Mouse (Mus musculus): ENCODE results near the gene Cyp2t4. TPM values are rescaled to one million over a fixed set of nuclear protein-coding genes. Genes with fewer than 3 reads are reported as not detected.

The Cyp2t4 gene
- polyA plus RNA-seq, 1 experiment from 2014 or later: 0.09 TPM

DNA sequence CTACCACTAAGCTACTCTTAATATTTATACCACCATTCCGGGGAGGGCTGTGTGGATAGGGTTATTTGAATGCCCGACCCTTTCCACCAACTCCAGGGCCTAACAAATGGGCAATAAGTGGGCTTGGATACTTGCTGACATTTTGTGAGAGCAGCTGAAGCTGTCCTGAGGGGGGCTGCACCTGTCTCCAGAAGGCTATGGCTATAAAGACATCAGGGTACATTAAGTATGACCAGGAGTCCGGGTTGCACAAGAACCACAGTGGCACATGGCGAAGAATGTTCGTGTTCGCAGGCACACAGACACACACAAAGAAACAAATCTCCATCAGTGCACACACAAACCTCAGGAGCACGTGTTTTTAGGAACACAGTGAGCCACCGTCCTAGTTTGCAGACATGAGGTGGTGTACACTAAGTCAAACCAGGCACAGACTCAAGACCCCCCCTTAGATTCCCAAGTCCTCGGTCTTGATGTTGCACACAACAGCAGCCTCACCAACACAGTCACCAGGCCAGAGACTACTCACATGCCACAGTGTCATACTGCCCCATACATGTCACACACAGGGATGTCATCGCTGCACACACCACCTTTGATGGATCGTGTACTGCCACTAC lies 14.1 kb downstream of the Cyp2t4 start:
- DNase-seq (ENCODE audit: low spot score): no peak
- H3K9ac ChIP-seq (ENCODE audit: low read length): peak overlapping the region; percentile 30; the same call in 1 of the 2 replicates
- H3K9me3 ChIP-seq (ENCODE audit: control insufficient read depth, low read length): no peaks in the 10 kb centered on the region
- peaks cover 8% of the 10 kb centered on the region; the same call in 1 of the 2 replicates for H3K36me3 ChIP-seq (ENCODE audit: control insufficient read depth, insufficient read depth, low read length)
- peak overlapping the region; percentile 70 for H3K4me2 ChIP-seq (ENCODE audit: low read depth, severe bottlenecking)
- 81% methylated on average over 11 of the region's 11 CpGs for WGBS
- H3K4me3 ChIP-seq (ENCODE audit: low read depth, low read length): peak overlapping the region; percentile 73; the same call in 1 of the 2 replicates
- no peak for ATAC-seq (ENCODE audit: insufficient number of reproducible peaks, low FRiP score, low TSS enrichment, low read depth)
- 0 out of 2 replicates have a peak overlapping the region, but pooled peaks have one; percentile 36 for H3K27ac ChIP-seq (replicated peaks; ENCODE audit: low read depth, low read length)
- H3K4me1 ChIP-seq (ENCODE audit: control insufficient read depth, insufficient read depth, low read length): peaks cover 23% of the 10 kb centered on the region
- H3K27me3 ChIP-seq (ENCODE audit: control insufficient read depth, insufficient read depth, low read length): no peaks in the 10 kb centered on the region

- Histone ChIP-seq H3K4me3 (ENCODE audit: low read depth, low read length) (no peak overlapping the region), H3K4me1 (ENCODE audit: control insufficient read depth, insufficient read depth, low read length) (peaks cover 23% of the 10 kb centered on the region), H3K27me3 (ENCODE audit: control insufficient read depth, insufficient read depth, low read length) (no peaks in the 10 kb centered on the region), H3K27ac (replicated peaks; ENCODE audit: low read depth, low read length) (no peak overlapping the region), H3K9ac (ENCODE audit: low read length) (no peak overlapping the region), H3K36me3 (ENCODE audit: control insufficient read depth, insufficient read depth, low read length) (peaks cover 8% of the 10 kb centered on the region; the same call in 1 of the 2 replicates), H3K4me2 (ENCODE audit: low read depth, severe bottlenecking) (no peak overlapping the region), H3K9me3 (ENCODE audit: control insufficient read depth, low read length) (no peaks in the 10 kb centered on the region)
- 74% methylated on average over 5 of the region's 5 CpGs for WGBS
- ATAC-seq (ENCODE audit: insufficient number of reproducible peaks, low FRiP score, low TSS enrichment, low read depth): no peak
- DNase-seq (ENCODE audit: low spot score): no peak
Measured at GRCm38 (mm10) chr7:27168371-27168770, 14.9 kb downstream of the Cyp2t4 start.

DNA sequence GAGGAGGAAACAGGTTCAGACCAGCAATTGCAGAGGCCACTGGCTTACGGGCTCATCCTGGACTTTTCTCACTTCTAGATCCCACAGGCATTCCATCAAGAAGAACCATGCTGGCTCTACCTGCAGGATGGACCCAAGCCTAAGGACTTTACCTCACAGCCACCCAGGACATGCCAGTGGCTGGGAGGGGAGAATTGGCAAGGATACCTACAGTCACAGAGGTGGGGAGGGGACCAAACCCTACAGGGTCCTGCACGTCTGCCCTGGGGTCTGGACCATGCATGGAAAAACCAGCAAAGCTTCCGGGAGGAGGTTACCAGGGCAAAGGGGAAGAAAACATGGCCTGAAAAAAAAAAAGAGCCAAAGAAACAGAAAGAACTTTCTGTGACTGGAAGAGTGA lies 17.5 kb downstream of the Cyp2t4 start:
- Histone ChIP-seq H3K4me3 (ENCODE audit: low read depth, low read length) (no peak overlapping the region), H3K27ac (replicated peaks; ENCODE audit: low read depth, low read length) (no peak overlapping the region), H3K4me1 (ENCODE audit: control insufficient read depth, insufficient read depth, low read length) (peaks cover 4% of the 10 kb centered on the region; the same call in 1 of the 2 replicates), H3K36me3 (ENCODE audit: control insufficient read depth, insufficient read depth, low read length) (no peaks in the 10 kb centered on the region; the same call in 1 of the 2 replicates), H3K9ac (ENCODE audit: low read length) (no peak overlapping the region), H3K27me3 (ENCODE audit: control insufficient read depth, insufficient read depth, low read length) (no peaks in the 10 kb centered on the region), H3K9me3 (ENCODE audit: control insufficient read depth, low read length) (no peaks in the 10 kb centered on the region), H3K4me2 (ENCODE audit: low read depth, severe bottlenecking) (no peak overlapping the region)
- WGBS: 84% methylated on average over 3 of the region's 3 CpGs
- ATAC-seq (ENCODE audit: insufficient number of reproducible peaks, low FRiP score, low TSS enrichment, low read depth): no peak
- DNase-seq (ENCODE audit: low spot score): no peak

DNA sequence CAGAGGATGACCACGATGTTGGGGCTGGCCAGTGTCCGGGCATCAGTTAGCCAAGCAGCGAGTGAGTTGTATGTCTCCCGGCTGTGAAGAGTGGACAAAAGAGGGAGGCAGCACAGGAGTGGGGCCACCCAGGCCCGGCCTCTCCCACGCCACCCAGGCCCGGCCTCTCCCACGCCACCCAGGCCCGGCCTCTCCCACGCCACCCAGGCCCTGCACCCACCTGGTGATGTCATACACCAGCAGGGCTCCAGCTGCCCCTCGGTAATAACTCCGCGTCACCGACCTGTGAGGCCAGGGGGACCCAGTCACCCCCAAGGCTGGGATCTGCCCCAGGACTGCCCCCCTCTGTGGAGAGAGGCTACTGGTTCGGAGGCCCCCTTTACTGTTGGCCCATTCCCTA lies 21.0 kb downstream of the Cyp2t4 start:
- no peaks in the 10 kb centered on the region for H3K9me3 ChIP-seq (ENCODE audit: control insufficient read depth, low read length)
- DNase-seq (ENCODE audit: low spot score) (no peak), ATAC-seq (ENCODE audit: insufficient number of reproducible peaks, low FRiP score, low TSS enrichment, low read depth) (no peak)
- H3K27ac ChIP-seq (replicated peaks; ENCODE audit: low read depth, low read length): no peak overlapping the region
- no peak overlapping the region for H3K4me2 ChIP-seq (ENCODE audit: low read depth, severe bottlenecking)
- no peak overlapping the region for H3K9ac ChIP-seq (ENCODE audit: low read length)
- H3K4me1 ChIP-seq (ENCODE audit: control insufficient read depth, insufficient read depth, low read length): 0 out of 2 replicates have a peak, but pooled peaks cover 3% of the 10 kb centered on the region
- no peaks in the 10 kb centered on the region for H3K27me3 ChIP-seq (ENCODE audit: control insufficient read depth, insufficient read depth, low read length)
- H3K36me3 ChIP-seq (ENCODE audit: control insufficient read depth, insufficient read depth, low read length): no peaks in the 10 kb centered on the region; the same call in 1 of the 2 replicates
- WGBS: 90% methylated on average over 15 of the region's 15 CpGs
- no peak overlapping the region for H3K4me3 ChIP-seq (ENCODE audit: low read depth, low read length)

- ATAC-seq (ENCODE audit: insufficient number of reproducible peaks, low FRiP score, low TSS enrichment, low read depth) (no peak), DNase-seq (ENCODE audit: low spot score) (no peak)
- H3K36me3 ChIP-seq (ENCODE audit: control insufficient read depth, insufficient read depth, low read length): no peaks in the 10 kb centered on the region; the same call in 1 of the 2 replicates
- H3K4me1 ChIP-seq (ENCODE audit: control insufficient read depth, insufficient read depth, low read length): 0 out of 2 replicates have a peak, but pooled peaks cover 3% of the 10 kb centered on the region
- WGBS: 93% methylated on average over 7 of the region's 7 CpGs
- no peak overlapping the region for H3K4me3 ChIP-seq (ENCODE audit: low read depth, low read length)
- no peak overlapping the region for H3K9ac ChIP-seq (ENCODE audit: low read length)
- H3K4me2 ChIP-seq (ENCODE audit: low read depth, severe bottlenecking): no peak overlapping the region
- H3K27me3 ChIP-seq (ENCODE audit: control insufficient read depth, insufficient read depth, low read length): no peaks in the 10 kb centered on the region
- no peak overlapping the region for H3K27ac ChIP-seq (replicated peaks; ENCODE audit: low read depth, low read length)
- no peaks in the 10 kb centered on the region for H3K9me3 ChIP-seq (ENCODE audit: control insufficient read depth, low read length)
Measured at GRCm38 (mm10) chr7:27174896-27175295, 21.4 kb downstream of the Cyp2t4 start.

DNA sequence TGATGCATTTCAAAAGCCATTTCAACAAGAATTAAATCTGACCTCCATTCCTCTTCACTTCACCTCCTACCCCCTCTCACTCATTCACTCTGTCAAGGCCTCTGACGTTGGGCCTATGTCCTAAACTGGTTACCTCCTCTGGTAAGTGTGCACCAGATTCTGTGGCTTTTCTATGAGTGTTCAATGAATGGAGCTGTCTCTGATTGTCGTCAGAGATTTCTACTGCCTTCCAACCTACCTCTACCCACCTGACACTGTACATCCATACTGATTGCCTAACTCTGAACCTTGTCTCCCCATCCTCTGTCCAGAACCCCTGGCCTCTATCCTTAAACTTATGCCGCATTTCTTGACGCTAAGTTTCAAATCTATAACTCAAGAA lies 24.4 kb downstream of the Cyp2t4 start:
- Histone ChIP-seq H3K4me3 (ENCODE audit: low read depth, low read length) (peak overlapping the region; percentile 65), H3K9me3 (ENCODE audit: control insufficient read depth, low read length) (no peaks in the 10 kb centered on the region), H3K36me3 (ENCODE audit: control insufficient read depth, insufficient read depth, low read length) (no peaks in the 10 kb centered on the region; the same call in 1 of the 2 replicates), H3K4me2 (ENCODE audit: low read depth, severe bottlenecking) (peak overlapping the region; percentile 45), H3K9ac (ENCODE audit: low read length) (peak overlapping the region; percentile 56), H3K27me3 (ENCODE audit: control insufficient read depth, insufficient read depth, low read length) (no peaks in the 10 kb centered on the region), H3K4me1 (ENCODE audit: control insufficient read depth, insufficient read depth, low read length) (0 out of 2 replicates have a peak, but pooled peaks cover 3% of the 10 kb centered on the region), H3K27ac (replicated peaks; ENCODE audit: low read depth, low read length) (no peak overlapping the region; the same call in 1 of the 2 replicates)
- ATAC-seq (ENCODE audit: insufficient number of reproducible peaks, low FRiP score, low TSS enrichment, low read depth) (peak; percentile 8), DNase-seq (ENCODE audit: low spot score) (no peak)
- 22% methylated on average over 4 of the region's 4 CpGs for WGBS

DNA sequence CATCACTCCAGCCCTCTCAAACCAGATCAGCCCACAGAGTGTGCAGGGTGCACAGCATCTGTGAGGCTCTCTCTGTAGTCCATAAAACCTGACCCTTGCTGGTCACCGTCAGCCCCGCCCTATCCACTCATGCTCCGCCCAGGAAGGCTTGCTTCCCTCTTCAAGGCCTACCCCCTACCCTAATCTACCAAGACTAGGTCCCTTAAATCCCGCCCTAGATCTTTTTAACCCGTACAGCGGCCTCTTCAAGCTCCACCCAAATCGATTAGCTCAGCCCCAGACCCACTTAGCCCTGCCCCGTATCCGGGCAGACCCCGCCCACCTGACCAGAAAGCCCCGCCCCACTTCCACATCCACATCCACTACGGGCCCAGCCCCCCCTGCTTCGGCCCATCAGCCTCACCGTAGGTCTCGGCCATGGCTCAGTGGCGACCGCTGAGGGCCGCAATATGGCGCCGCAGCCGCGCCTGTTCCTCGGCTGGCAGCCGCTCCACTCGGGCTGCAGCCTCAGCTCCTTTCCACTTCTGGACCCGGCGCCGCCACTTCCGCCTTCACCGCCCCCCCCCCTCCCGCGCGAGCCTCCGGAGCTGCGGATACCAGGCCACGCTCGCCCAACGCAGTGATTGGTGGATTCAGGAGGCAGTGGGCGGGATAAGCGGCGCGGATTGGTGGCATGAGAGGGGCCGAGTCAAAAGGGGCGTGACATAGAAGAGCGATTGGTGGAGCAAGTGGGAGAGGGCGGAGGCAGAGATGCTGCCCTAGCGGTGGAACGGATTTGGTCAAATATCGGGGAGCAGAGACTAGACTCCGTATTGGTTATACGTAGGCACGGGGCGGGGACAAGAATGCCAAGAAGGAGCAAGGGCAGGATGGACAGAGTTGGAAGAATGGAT lies 25.1 kb downstream of the Cyp2t4 start, which contains the start of gene Rab4b:
Gene Rab4b (minus strand): TSS at position 573 of the 893 bp plus-strand sequence.
- under 1% methylated on average over 53 of the region's 53 CpGs for WGBS
- ATAC-seq (ENCODE audit: insufficient number of reproducible peaks, low FRiP score, low TSS enrichment, low read depth) (peak; percentile 98), DNase-seq (ENCODE audit: low spot score) (peak; percentile 99)
- Histone ChIP-seq H3K9me3 (ENCODE audit: control insufficient read depth, low read length) (no peaks in the 10 kb centered on the region), H3K4me3 (ENCODE audit: low read depth, low read length) (peak within 1 kb of the TSS; percentile 65), H3K4me2 (ENCODE audit: low read depth, severe bottlenecking) (peak within 1 kb of the TSS; percentile 45), H3K36me3 (ENCODE audit: control insufficient read depth, insufficient read depth, low read length) (no peaks in the 10 kb centered on the region; the same call in 1 of the 2 replicates), H3K27ac (replicated peaks; ENCODE audit: low read depth, low read length) (peak within 1 kb of the TSS; percentile 74), H3K9ac (ENCODE audit: low read length) (peak within 1 kb of the TSS; percentile 57), H3K27me3 (ENCODE audit: control insufficient read depth, insufficient read depth, low read length) (no peaks in the 10 kb centered on the region), H3K4me1 (ENCODE audit: control insufficient read depth, insufficient read depth, low read length) (0 out of 2 replicates have a peak, but pooled peaks cover 3% of the 10 kb centered on the region)
